Mouse (Mus musculus) cortical plate, adult 2 months (tissue): ENCODE data around the gene Npb.

Experiments
- CTCF ChIP-seq: fragments of 200-500 bp; IDR thresholded peaks from 2 replicates; pipeline ENCODE4 v1.5.1; 2011; ENCODE audit warnings: mild to moderate bottlenecking, control low read depth, low read length; ENCODE audit not compliant: insufficient read depth; ENCODE audit errors: extremely low read depth
- POLR2A ChIP-seq: fragments of 200-500 bp; IDR thresholded peaks from 2 replicates; pipeline ENCODE4 v1.6.1; 2011; ENCODE audit warnings: mild to moderate bottlenecking, low read length, control low read depth; ENCODE audit not compliant: insufficient read depth; ENCODE audit errors: extremely low read depth

DNA sequence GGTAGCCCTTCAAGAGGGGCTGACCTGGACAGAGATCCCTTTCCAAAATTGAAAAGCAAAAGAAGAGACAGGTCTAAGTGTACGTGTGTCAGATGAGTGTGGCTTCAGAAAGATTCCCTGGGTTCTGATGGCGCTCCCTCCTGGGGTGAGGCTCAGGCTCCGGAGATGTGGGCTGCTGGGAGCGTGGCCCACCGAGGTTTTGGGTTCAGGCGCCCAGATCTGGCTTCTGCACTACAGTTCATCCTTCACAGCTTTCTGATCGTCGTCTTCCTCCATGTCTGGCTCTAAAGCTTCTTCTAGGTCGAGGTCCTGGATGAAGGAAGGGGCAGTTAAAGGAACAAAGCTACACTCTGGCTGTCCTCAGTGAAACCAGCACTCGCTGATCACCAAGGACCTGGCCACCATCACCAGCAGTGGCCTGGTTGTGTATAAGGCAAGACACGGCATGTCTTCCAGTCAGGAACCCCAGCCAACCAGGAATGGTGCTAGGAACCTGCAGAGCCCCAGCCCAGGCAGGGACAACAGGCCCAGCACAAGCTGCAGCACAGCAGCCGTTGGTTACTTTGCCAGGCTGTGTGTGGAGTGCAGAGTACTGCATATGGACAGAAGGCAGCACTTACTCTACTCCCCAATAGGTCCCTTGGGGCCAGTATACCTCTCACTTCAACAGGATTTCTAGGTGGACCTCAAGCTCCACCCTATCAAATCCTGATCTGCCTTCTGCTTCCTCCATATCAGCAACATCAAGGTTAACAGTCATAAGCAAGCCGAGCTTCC lies 47.1 kb upstream of the Npb start:
- no peak for TF ChIP-seq CTCF
- no peak for TF ChIP-seq POLR2A
